Mouse (Mus musculus): ENCODE measurements around the gene Prr23a2. TPM values are rescaled to one million over a fixed set of nuclear protein-coding genes. Genes with fewer than 3 reads are reported as not detected.
"Not testable (repeated sequence)": the region's sequence is repeated elsewhere in the genome, so short reads cannot be mapped to it uniquely, and the experiment has no call there.

Prr23a2 gene
- not detected in 2 replicates for polyA plus RNA-seq (2016; fragmentation: Nextera tagmentation; extraction: Ambion mirVana)

DNA sequence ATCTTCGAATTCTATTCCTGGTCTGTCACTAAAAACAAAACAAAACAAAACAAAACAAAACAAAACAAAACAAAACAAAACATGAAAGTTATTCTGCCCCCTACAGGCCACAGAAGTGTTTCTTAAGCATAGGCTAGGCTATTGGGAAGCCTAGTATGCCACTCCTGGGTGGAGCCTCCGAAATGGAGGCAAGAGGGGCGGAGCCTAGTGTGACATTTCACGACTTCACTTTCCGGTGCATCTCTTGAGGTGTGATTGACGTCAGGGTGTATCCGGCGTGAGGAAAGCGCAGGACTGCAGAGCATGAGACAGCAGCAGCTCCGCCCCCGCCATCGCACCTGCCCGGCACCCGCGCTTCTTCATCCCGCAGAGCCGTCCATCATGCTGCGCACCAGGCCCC lies at the start of gene Prr23a2:
Gene Prr23a2 (plus strand): TSS at position 285 of the 400 bp plus-strand sequence.
- H3K4me3 ChIP-seq = no peak within 1 kb of the TSS
- no peaks in the 10 kb centered on the region for H3K36me3 ChIP-seq (replicated peaks)
- H3K27ac ChIP-seq (replicated peaks) = no peak within 1 kb of the TSS
- WGBS = 76% methylated on average over 18 of the region's 18 CpGs
- no peak for DNase-seq (ENCODE audit: low spot score)
- no peaks in the 10 kb centered on the region for H3K27me3 ChIP-seq (replicated peaks; ENCODE audit: low read depth, poor library complexity, severe bottlenecking)
- H3K4me1 ChIP-seq = no peaks in the 10 kb centered on the region
- H3K9me3 ChIP-seq = peaks cover 5% of the 10 kb centered on the region; the same call in 1 of the 2 replicates

DNA sequence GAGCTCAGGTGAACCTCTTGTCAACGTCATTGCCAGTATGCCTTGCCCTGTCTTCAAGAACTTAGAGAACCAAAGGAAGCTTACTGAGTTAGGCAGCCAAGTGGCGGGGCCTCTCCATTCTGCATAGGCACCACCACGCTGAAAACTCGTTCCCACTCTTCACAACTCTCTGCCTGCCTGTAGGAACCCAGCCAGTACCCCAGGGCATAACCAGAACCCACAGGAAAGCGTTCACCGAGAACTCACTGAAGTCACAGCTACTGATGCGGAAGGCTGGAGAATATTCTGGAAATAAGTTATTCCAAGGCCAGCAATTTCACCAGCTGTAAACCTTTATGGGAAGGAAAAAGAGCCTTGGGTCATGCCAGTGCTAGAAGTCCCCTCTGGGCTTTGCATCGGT lies 48.7 kb upstream of the Prr23a2 start:
- peak; percentile 5 for DNase-seq (ENCODE audit: low spot score)
- Histone ChIP-seq H3K27me3 (replicated peaks; ENCODE audit: low read depth, poor library complexity, severe bottlenecking) (0 out of 2 replicates have a peak, but pooled peaks cover 4% of the 10 kb centered on the region), H3K9me3 (no peaks in the 10 kb centered on the region), H3K4me1 (peaks cover 6% of the 10 kb centered on the region; the same call in 1 of the 2 replicates), H3K27ac (replicated peaks) (no peak overlapping the region), H3K36me3 (replicated peaks) (no peaks in the 10 kb centered on the region), H3K4me3 (no peak overlapping the region)
- 85% methylated on average over 8 of the region's 8 CpGs for WGBS

DNA sequence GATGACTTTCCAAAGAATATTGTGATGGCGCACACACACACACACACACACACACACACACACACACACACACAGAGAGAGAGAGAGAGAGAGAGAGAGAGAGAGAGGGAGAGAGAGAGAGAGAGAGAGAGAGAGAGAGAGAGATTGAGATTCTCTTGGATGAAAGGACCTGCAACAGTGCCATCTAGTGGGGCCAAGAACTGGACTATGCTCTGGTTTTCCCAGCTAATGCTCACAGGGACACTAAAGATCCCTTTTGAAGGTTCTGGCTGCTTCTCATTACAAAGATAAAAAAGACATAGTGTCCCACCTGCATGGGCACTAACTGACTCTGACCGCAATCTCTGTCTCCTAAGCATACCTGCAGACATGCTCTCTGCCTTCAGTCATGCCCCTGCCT lies 46.8 kb upstream of the Prr23a2 start:
- not testable (repeated sequence) for H3K27me3 ChIP-seq (replicated peaks; ENCODE audit: low read depth, poor library complexity, severe bottlenecking); H3K4me1 ChIP-seq; H3K9me3 ChIP-seq; H3K36me3 ChIP-seq (replicated peaks); H3K27ac ChIP-seq (replicated peaks); H3K4me3 ChIP-seq
- WGBS = 59% methylated on average over 2 of the region's 2 CpGs
- DNase-seq (ENCODE audit: low spot score) = peak; percentile 64

DNA sequence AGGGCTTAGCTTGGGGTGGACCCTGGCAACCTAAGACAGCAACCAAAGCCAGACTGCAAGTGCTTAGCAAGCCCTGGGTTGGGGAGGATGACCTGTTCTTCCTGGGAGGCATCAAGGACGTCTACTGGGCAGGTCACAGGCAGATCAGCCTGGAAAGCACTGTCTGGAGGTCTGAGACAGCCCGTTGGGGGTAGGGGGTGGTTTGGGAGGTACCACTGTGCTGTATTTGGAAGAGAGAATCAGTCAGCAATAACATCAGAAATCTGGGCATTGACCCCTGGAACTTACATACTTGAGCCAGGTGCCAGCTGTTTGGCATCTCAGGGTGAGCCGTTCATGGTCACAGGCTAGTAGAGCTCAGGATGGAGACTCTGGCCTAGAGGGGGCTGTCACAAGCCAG lies 40.2 kb upstream of the Prr23a2 start:
- WGBS = 71% methylated on average over 3 of the region's 3 CpGs
- Histone ChIP-seq H3K27me3 (replicated peaks; ENCODE audit: low read depth, poor library complexity, severe bottlenecking) (no peaks in the 10 kb centered on the region), H3K4me3 (no peak overlapping the region), H3K9me3 (no peaks in the 10 kb centered on the region), H3K36me3 (replicated peaks) (no peaks in the 10 kb centered on the region), H3K27ac (replicated peaks) (no peak overlapping the region), H3K4me1 (no peaks in the 10 kb centered on the region; the same call in 1 of the 2 replicates)
- no peak for DNase-seq (ENCODE audit: low spot score)

DNA sequence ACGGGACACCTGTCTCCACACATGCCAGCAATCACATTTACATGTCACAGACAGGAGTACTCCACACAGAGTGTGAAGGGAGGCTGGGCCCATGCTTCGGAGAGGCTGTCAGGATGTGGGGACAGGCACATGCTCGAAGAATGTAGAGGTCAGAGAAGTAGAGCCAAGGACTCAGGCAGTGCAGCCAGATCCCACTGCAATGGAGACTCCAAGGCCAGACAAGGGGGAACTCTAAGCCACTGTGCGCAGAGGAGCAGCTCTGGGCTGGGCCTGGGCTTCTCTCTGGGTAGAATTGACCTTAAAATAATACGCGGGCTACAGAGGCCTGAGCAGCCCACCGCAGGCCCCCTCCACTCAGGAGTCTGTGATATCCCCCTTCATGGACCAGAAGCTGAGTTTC lies 38.7 kb upstream of the Prr23a2 start:
- no peak for DNase-seq (ENCODE audit: low spot score)
- H3K4me3 ChIP-seq = no peak overlapping the region
- no peaks in the 10 kb centered on the region for H3K27me3 ChIP-seq (replicated peaks; ENCODE audit: low read depth, poor library complexity, severe bottlenecking)
- H3K36me3 ChIP-seq (replicated peaks) = no peaks in the 10 kb centered on the region
- H3K9me3 ChIP-seq = no peaks in the 10 kb centered on the region
- H3K27ac ChIP-seq (replicated peaks) = no peak overlapping the region
- WGBS = 89% methylated on average over 7 of the region's 7 CpGs
- no peaks in the 10 kb centered on the region for H3K4me1 ChIP-seq

DNA sequence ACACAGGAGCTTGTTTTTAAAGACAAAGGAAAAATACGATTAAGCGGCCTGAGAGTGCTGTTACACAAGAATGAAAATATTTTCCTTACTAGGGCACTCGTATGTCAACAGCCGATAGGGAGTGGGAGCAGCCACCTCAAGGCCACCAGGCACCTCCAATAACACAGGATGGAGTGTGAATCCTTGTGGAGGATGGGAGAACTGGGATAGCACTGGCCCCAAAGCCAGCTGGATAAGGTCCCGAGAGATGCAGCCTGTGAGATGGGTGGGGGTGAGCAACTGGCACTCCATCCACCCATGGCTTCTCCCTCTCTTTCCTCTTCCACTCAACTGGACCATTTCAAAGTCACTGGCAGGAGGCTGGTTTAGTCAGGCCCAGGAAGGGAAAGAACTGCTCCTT lies 37.3 kb upstream of the Prr23a2 start:
- WGBS = 77% methylated on average over 5 of the region's 5 CpGs
- H3K9me3 ChIP-seq = no peaks in the 10 kb centered on the region
- H3K36me3 ChIP-seq (replicated peaks) = no peaks in the 10 kb centered on the region
- no peak for DNase-seq (ENCODE audit: low spot score)
- no peak overlapping the region for H3K4me3 ChIP-seq
- no peak overlapping the region for H3K27ac ChIP-seq (replicated peaks)
- no peaks in the 10 kb centered on the region for H3K4me1 ChIP-seq
- H3K27me3 ChIP-seq (replicated peaks; ENCODE audit: low read depth, poor library complexity, severe bottlenecking) = no peaks in the 10 kb centered on the region

DNA sequence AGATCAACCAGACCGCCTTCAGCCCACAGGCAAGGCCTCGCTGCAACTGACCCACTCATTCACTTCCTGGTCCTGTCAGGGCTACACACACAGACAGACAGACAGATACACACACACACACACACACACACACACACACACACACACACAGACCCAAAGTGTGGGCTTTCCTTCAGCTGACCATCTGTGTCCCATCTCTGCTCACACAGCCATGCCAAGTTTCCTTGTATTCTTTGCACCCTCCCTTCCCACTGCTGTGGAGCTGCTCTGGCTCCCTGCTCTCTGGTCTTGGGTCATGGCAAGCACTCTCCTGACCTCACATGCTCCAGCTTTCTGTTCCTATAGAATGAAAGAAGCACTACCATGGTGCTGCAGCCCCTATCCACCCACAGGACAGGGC lies 36.8 kb upstream of the Prr23a2 start:
- Histone ChIP-seq H3K9me3 (no peaks in the 10 kb centered on the region), H3K36me3 (replicated peaks) (no peaks in the 10 kb centered on the region), H3K27me3 (replicated peaks; ENCODE audit: low read depth, poor library complexity, severe bottlenecking) (no peaks in the 10 kb centered on the region), H3K27ac (replicated peaks) (no peak overlapping the region; the same call in 1 of the 2 replicates), H3K4me1 (no peaks in the 10 kb centered on the region), H3K4me3 (no peak overlapping the region)
- 86% methylated on average over 2 of the region's 2 CpGs for WGBS
- DNase-seq (ENCODE audit: low spot score) = no peak

DNA sequence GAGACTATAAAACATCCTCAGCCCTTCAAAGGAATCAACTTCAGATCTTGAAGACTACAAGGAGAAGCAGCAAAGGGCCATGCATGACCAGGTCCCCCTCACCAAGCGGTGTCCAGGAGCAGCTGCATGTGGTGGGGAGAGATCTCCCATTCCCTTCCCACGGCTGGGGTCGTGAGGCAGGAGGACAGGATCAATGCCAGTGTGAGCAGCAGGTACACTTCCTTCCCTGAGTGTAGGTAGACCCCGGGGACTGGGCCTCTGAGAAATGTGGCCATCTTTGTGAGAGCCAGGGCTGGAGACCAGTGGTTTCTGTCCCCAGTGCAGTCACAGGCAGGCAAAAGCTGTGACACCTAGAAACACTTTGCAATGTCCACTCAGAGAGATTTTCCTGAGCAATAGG lies 35.8 kb upstream of the Prr23a2 start:
- 85% methylated on average over 4 of the region's 4 CpGs for WGBS
- Histone ChIP-seq H3K9me3 (no peaks in the 10 kb centered on the region), H3K36me3 (replicated peaks) (no peaks in the 10 kb centered on the region), H3K4me1 (no peaks in the 10 kb centered on the region), H3K4me3 (no peak overlapping the region), H3K27me3 (replicated peaks; ENCODE audit: low read depth, poor library complexity, severe bottlenecking) (no peaks in the 10 kb centered on the region), H3K27ac (replicated peaks) (no peak overlapping the region)
- DNase-seq (ENCODE audit: low spot score) = peak; percentile 6

DNA sequence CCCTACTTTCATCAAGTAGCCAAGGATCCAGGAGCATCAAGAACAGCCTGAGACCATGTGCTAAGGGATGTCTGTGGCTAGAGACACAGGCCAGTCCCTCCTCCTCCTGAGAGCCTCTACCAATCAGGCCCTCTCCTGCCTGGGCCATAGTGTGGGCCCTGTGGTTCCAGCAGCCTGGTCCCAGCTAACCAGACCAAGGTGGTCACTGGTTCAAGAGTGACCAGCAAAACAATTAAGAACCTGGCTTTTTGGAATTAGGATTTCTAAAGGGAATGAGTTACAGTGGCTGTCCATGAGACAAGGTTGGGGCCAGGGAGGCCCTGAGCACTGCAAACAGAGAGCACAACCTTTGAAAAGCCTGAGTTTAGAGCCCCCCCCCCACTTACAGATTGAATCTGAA lies 35.2 kb upstream of the Prr23a2 start:
- Histone ChIP-seq H3K27me3 (replicated peaks; ENCODE audit: low read depth, poor library complexity, severe bottlenecking) (no peaks in the 10 kb centered on the region), H3K27ac (replicated peaks) (no peak overlapping the region), H3K4me1 (no peaks in the 10 kb centered on the region), H3K4me3 (no peak overlapping the region), H3K9me3 (no peaks in the 10 kb centered on the region), H3K36me3 (replicated peaks) (no peaks in the 10 kb centered on the region)
- DNase-seq (ENCODE audit: low spot score) = no peak

DNA sequence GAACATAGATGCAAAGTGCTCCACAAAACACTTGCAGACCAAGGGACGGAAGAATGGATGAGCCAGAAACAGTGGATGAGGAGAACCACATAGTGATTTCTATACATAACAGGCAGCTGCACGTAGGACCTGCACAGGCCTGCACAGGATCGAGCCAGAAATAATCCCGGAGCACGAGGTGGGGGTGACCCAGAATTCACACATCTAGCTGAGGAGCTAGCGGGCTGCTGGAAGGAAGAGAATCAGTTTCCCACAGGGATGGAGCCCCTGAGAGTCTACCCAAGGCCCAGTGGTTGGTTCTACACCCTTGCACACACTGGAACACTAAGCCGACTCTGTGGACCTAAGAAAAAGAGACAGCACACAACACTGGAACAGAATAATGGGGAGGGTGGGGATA lies 32.5 kb upstream of the Prr23a2 start:
- WGBS = 88% methylated on average over 7 of the region's 7 CpGs

DNA sequence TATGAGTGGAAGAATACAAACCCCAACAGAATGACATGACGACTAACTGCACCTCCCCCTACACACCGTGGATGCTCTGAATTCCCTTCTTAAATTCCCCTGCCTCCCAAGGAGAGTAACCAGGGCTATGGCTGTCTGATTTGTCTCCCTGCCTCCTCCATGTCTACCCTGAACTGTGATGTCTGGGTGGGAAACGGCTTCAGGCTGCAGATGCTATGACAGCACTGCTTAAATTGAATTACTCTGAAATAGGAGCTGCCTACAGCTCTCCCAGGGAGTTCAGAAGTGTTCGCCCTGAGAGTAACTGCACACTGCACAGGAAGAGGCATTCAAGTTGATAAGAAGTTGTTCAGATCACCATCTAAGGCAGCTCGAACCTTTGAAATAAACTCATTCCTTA lies 26.8 kb upstream of the Prr23a2 start:
- H3K4me1 ChIP-seq = peaks cover 17% of the 10 kb centered on the region
- H3K27ac ChIP-seq (replicated peaks) = peak overlapping the region; percentile 44; the same call in 1 of the 2 replicates
- WGBS = 26% methylated on average over 5 of the region's 5 CpGs
- H3K4me3 ChIP-seq = 0 out of 2 replicates have a peak overlapping the region, but pooled peaks have one; percentile 8
- H3K36me3 ChIP-seq (replicated peaks) = no peaks in the 10 kb centered on the region
- H3K9me3 ChIP-seq = no peaks in the 10 kb centered on the region
- H3K27me3 ChIP-seq (replicated peaks; ENCODE audit: low read depth, poor library complexity, severe bottlenecking) = no peaks in the 10 kb centered on the region
- peak; percentile 51 for DNase-seq (ENCODE audit: low spot score)

More for the DNA sequence above, 32.5 kb upstream of the Prr23a2 start:
- H3K4me1 ChIP-seq = no peaks in the 10 kb centered on the region
- H3K27me3 ChIP-seq (replicated peaks; ENCODE audit: low read depth, poor library complexity, severe bottlenecking) = no peaks in the 10 kb centered on the region
- no peak overlapping the region for H3K4me3 ChIP-seq
- no peak overlapping the region for H3K27ac ChIP-seq (replicated peaks)
- no peaks in the 10 kb centered on the region for H3K36me3 ChIP-seq (replicated peaks)
- no peak for DNase-seq (ENCODE audit: low spot score)
- H3K9me3 ChIP-seq = no peaks in the 10 kb centered on the region

DNA sequence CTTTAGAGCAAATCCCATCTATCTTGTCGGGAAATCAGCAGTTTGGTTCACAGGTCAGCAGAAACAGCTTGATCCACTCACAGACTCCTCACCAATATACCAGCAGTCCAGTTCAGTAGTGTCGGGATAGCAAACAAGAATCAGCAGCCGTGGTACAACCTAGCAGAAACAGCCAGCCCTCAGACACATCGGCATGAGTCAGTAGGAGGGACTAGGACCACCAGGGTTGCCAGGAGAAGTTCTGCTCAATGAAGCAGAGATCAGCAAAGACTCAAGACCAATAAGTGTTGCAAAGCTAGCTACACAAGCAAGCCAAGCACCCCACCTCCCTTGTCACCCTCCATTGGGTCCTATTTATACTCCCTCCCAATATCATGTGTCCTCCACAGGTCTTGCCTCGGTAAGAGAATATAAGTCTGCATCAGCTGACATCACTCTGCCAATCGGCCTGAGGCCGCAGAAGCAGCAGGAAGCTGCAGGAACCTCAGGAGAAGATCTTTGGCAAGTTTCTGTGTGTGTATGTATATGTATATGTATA lies 18.7 kb upstream of the Prr23a2 start:
- 88% methylated on average over 7 of the region's 7 CpGs for WGBS
- Histone ChIP-seq H3K4me3 (no peak overlapping the region), H3K4me1 (peaks cover 5% of the 10 kb centered on the region; the same call in 1 of the 2 replicates), H3K36me3 (replicated peaks) (no peaks in the 10 kb centered on the region), H3K27ac (replicated peaks) (no peak overlapping the region), H3K9me3 (peaks cover 7% of the 10 kb centered on the region; the same call in 1 of the 2 replicates), H3K27me3 (replicated peaks; ENCODE audit: low read depth, poor library complexity, severe bottlenecking) (peaks cover 7% of the 10 kb centered on the region)
- no peak for DNase-seq (ENCODE audit: low spot score)

DNA sequence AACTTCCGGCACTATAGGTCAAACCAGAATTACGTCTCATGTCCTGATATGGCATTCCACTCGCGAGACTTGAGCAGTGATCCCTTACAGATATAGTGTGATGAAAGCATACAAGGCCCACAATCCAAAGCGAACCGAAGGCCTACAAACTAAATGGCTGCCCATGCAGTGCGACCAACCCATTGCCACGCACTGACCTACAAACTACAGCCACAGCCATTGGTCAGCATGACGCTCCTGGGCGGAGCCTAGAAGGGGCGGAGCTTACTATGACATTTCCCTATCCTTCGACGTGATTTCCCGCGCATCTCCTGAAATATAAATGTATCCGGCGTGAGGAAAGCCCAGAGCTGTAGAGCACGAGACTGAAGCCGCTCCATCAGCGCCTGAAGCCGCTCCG lies 14.2 kb upstream of the Prr23a2 start, which contains the start of gene Prr23a1:
Gene Prr23a1 (plus strand): TSS at position 387 of the 400 bp plus-strand sequence.
- DNase-seq (ENCODE audit: low spot score) = no peak
- Histone ChIP-seq H3K4me3 (peak within 1 kb of the TSS; percentile 33; the same call in 1 of the 2 replicates), H3K4me1 (no peaks in the 10 kb centered on the region), H3K36me3 (replicated peaks) (no peaks in the 10 kb centered on the region), H3K9me3 (peaks cover 7% of the 10 kb centered on the region; the same call in 1 of the 2 replicates), H3K27me3 (replicated peaks; ENCODE audit: low read depth, poor library complexity, severe bottlenecking) (peaks cover 14% of the 10 kb centered on the region), H3K27ac (replicated peaks) (no peak within 1 kb of the TSS)
- 57% methylated on average over 22 of the region's 22 CpGs for WGBS

All from embryonic facial prominence, embryonic 10.5 days (tissue).